Mouse (Mus musculus): ENCODE measurements around the gene Ier2.

The Ier2 gene

GRCm38 (mm10) chr8:84662581-84663065, at the start of gene Ier2:
Gene Ier2 (minus strand): TSS chr8:84662852.
- DNase-seq (ENCODE audit: low spot score), result peak; percentile 96

GRCm38 (mm10) chr8:84711933-84712758, 49.5 kb upstream of the Ier2 start:
- DNase-seq (ENCODE audit: low spot score), result no peak

- DNase-seq (ENCODE audit: low spot score), result no peak
These were observed 48.7 kb upstream of the Ier2 start for GRCm38 (mm10) chr8:84711312-84711711.

GRCm38 (mm10) chr8:84709931-84710330, 47.3 kb upstream of the Ier2 start:
- DNase-seq (ENCODE audit: low spot score), result no peak

GRCm38 (mm10) chr8:84708774-84709475, 46.3 kb upstream of the Ier2 start:
- DNase-seq (ENCODE audit: low spot score), result peak; percentile 69

GRCm38 (mm10) chr8:84708071-84708541, 45.5 kb upstream of the Ier2 start:
- DNase-seq (ENCODE audit: low spot score), result no peak

- peak; percentile 58 for DNase-seq (ENCODE audit: low spot score)
These were observed 44.7 kb upstream of the Ier2 start for GRCm38 (mm10) chr8:84707267-84707883.

- DNase-seq (ENCODE audit: low spot score), result peak; percentile 71
These were observed 44.1 kb upstream of the Ier2 start for GRCm38 (mm10) chr8:84706610-84707266.

- DNase-seq (ENCODE audit: low spot score), result no peak
These were observed 43.3 kb upstream of the Ier2 start for GRCm38 (mm10) chr8:84705960-84706359.

GRCm38 (mm10) chr8:84704867-84705831, 42.5 kb upstream of the Ier2 start:
- no peak for DNase-seq (ENCODE audit: low spot score)

- peak; percentile 73 for DNase-seq (ENCODE audit: low spot score)
These were observed 41.7 kb upstream of the Ier2 start for GRCm38 (mm10) chr8:84704356-84704755.

GRCm38 (mm10) chr8:84703466-84704249, 41.0 kb upstream of the Ier2 start:
- DNase-seq (ENCODE audit: low spot score), result no peak

- DNase-seq (ENCODE audit: low spot score), result no peak
These were observed 40.4 kb upstream of the Ier2 start for GRCm38 (mm10) chr8:84702963-84703465.

- DNase-seq (ENCODE audit: low spot score), result no peak
These were observed 39.9 kb upstream of the Ier2 start for GRCm38 (mm10) chr8:84702561-84702960.

- DNase-seq (ENCODE audit: low spot score), result peak; percentile 88
These were observed 38.6 kb upstream of the Ier2 start, which contains the start of gene Lyl1 for GRCm38 (mm10) chr8:84700941-84701911. Gene Lyl1 (plus strand): TSS chr8:84701457.

- DNase-seq (ENCODE audit: low spot score), result no peak
These were observed 37.9 kb upstream of the Ier2 start for GRCm38 (mm10) chr8:84700526-84700925.

GRCm38 (mm10) chr8:84699861-84700322, 37.2 kb upstream of the Ier2 start:
- peak; percentile 60 for DNase-seq (ENCODE audit: low spot score)

GRCm38 (mm10) chr8:84698929-84699401, 36.3 kb upstream of the Ier2 start:
- DNase-seq (ENCODE audit: low spot score), result no peak
